Comparison of ENCODE assay signal across 8 mouse cellular contexts in the genomic region with DNA sequence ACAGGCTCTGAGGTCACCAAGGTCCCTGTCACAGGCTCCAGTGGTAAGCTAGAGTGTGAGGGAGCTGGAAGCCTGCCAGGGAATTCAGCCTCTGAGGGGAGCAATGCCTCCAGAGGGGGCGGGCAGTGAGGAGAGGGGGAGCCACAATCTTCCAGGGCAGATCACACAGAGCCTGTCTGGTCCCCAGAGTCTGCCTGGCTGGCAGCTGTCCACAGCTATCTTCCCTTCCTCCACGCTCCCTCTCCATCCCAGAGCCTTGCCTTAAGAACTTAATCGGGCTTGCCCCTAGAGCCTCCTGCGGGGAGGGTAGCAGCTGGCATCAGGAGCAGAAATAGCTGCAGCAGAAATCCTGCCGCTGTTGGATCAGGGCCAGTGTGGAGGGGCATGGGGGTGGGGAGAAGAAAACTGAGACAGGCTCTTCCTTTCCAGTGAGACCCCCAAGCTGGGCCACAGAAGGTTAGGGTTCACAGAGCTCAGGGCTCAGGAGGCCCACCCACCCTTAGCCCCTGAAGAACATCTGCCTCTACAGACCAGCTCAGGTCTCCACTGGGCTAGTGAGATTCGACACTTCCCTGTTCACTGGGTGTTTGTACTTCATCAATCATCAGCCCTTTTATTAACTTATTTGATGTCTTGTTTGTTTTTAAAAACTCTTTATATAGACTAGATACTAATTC. TPM values are rescaled to one million over a fixed set of nuclear protein-coding genes. Genes with fewer than 3 reads are reported as not detected.
DNase-seq lines count a peak whose midpoint lies in the region; ATAC-seq and TF ChIP-seq lines count a peak whose summit lies in the region.

No protein-coding gene starts in this region.

- TF ChIP-seq POLR2A in kidney, adult 2 months (IDR thresholded peaks at IDR 0.05; ENCODE audit: low read depth, low read length) = no peak
- no peak for TF ChIP-seq POLR2A in cerebellum, adult 2 months (IDR thresholded peaks at IDR 0.05; ENCODE audit: borderline replicate concordance, insufficient read depth, low read length)

- no peaks in the 10 kb centered on the region for H3K9me3 ChIP-seq in embryonic facial prominence, embryonic 12.5 days
- H3K9me3 ChIP-seq in hindbrain, embryonic 13.5 days = no peaks in the 10 kb centered on the region

- peak; percentile 16 for DNase-seq in kidney, adult 2 months
- no peak for DNase-seq in kidney, adult 11 months
- peak; percentile 82 for DNase-seq in testis, postnatal 10 days (ENCODE audit: low spot score)
- no peak for DNase-seq in cerebellum, adult 2 months

- peak; percentile 80 for ATAC-seq in embryonic facial prominence, embryonic 12.5 days (ENCODE audit: insufficient number of reproducible peaks, insufficient read depth, low FRiP score, low TSS enrichment)
- peak; percentile 81 for ATAC-seq in hindbrain, embryonic 13.5 days (ENCODE audit: low FRiP score)
- peak; percentile 16; the same call in 1 of the 2 replicates for ATAC-seq in megakaryocyte progenitor cell, adult 5-6 weeks (replicated peaks; ENCODE audit: poor library complexity)
- no peak for ATAC-seq in erythroblast, adult 5-6 weeks (replicated peaks; ENCODE audit: low FRiP score, poor library complexity, severe bottlenecking)

- no peak overlapping the region for H3K27ac ChIP-seq in kidney, adult 2 months (ENCODE audit: insufficient read depth, low read depth, low read length)
- peak overlapping the region; percentile 69 for H3K27ac ChIP-seq in embryonic facial prominence, embryonic 12.5 days
- H3K27ac ChIP-seq in hindbrain, embryonic 13.5 days = peak overlapping the region; percentile 68
- H3K27ac ChIP-seq in cerebellum, adult 2 months (ENCODE audit: insufficient read depth, low read length) = no peak overlapping the region

- TF ChIP-seq CTCF in kidney, adult 2 months (conservative IDR thresholded peaks at IDR 0.05; ENCODE audit: insufficient read depth, insufficient read length, low read depth, low read length) = no peak
- no peak for TF ChIP-seq CTCF in cerebellum, adult 2 months (IDR thresholded peaks at IDR 0.05; ENCODE audit: borderline replicate concordance, insufficient read depth, low read depth, low read length)

- H3K9ac ChIP-seq in embryonic facial prominence, embryonic 12.5 days = no peak overlapping the region
- H3K9ac ChIP-seq in hindbrain, embryonic 13.5 days = no peak overlapping the region

- no peak overlapping the region for H3K4me2 ChIP-seq in embryonic facial prominence, embryonic 12.5 days (replicated peaks)
- H3K4me2 ChIP-seq in hindbrain, embryonic 13.5 days = no peak overlapping the region

- H3K4me1 ChIP-seq in kidney, adult 2 months (ENCODE audit: control insufficient read depth, insufficient read depth, low read length) = no peaks in the 10 kb centered on the region
- H3K4me1 ChIP-seq in embryonic facial prominence, embryonic 12.5 days = peaks cover 29% of the 10 kb centered on the region
- peaks cover 46% of the 10 kb centered on the region for H3K4me1 ChIP-seq in hindbrain, embryonic 13.5 days (replicated peaks)
- H3K4me1 ChIP-seq in cerebellum, adult 2 months (ENCODE audit: control insufficient read depth, insufficient read depth, low read length) = no peaks in the 10 kb centered on the region

- WGBS in kidney, adult 2 months = 31% methylated on average over 6 of the region's 6 CpGs
- WGBS in embryonic facial prominence, embryonic 12.5 days = 28% methylated on average over 6 of the region's 6 CpGs
- 14% methylated on average over 6 of the region's 6 CpGs for WGBS in hindbrain, embryonic 13.5 days
- WGBS in cerebellum, adult 2 months = 12% methylated on average over 6 of the region's 6 CpGs

- no peak overlapping the region for H3K4me3 ChIP-seq in kidney, adult 2 months (ENCODE audit: insufficient read depth, low read depth, low read length)
- H3K4me3 ChIP-seq in embryonic facial prominence, embryonic 12.5 days = no peak overlapping the region
- H3K4me3 ChIP-seq in hindbrain, embryonic 13.5 days = no peak overlapping the region
- no peak overlapping the region for H3K4me3 ChIP-seq in cerebellum, adult 2 months (replicated peaks; ENCODE audit: insufficient read depth, low read depth, low read length)

- no peaks in the 10 kb centered on the region for H3K27me3 ChIP-seq in kidney, adult 2 months (replicated peaks; ENCODE audit: control insufficient read depth, insufficient read depth, low read length)
- H3K27me3 ChIP-seq in embryonic facial prominence, embryonic 12.5 days = 0 out of 2 replicates have a peak, but pooled peaks cover 13% of the 10 kb centered on the region
- peaks cover 11% of the 10 kb centered on the region; the same call in 1 of the 2 replicates for H3K27me3 ChIP-seq in hindbrain, embryonic 13.5 days
- H3K27me3 ChIP-seq in cerebellum, adult 2 months (ENCODE audit: control insufficient read depth, insufficient read depth, low read length) = no peaks in the 10 kb centered on the region

- H3K36me3 ChIP-seq in kidney, adult 2 months (ENCODE audit: control insufficient read depth, insufficient read depth, low read length) = no peaks in the 10 kb centered on the region
- H3K36me3 ChIP-seq in embryonic facial prominence, embryonic 12.5 days = no peaks in the 10 kb centered on the region
- H3K36me3 ChIP-seq in hindbrain, embryonic 13.5 days = no peaks in the 10 kb centered on the region

RNA-seq across cellular contexts. Expression of a gene that starts 4.4 kb away (rescaled TPM):
- 0.41 and 0.88 TPM in 2 replicates for polyA plus RNA-seq in kidney, adult 2 months (2012; rRNA removed)
- polyA plus RNA-seq in embryonic facial prominence, embryonic 12.5 days (2016; fragmentation: Nextera tagmentation; extraction: Ambion mirVana) = 5.2 and 6.0 TPM in 2 replicates
- 4.8 and 6.9 TPM in 2 replicates for polyA plus RNA-seq in hindbrain, embryonic 13.5 days (2015; fragmentation: Nextera tagmentation; extraction: Ambion mirVana)
- total RNA-seq in megakaryocyte progenitor cell, adult 5-6 weeks (2015) = not detected in 2 replicates
- not detected in 2 replicates for total RNA-seq in megakaryocyte progenitor cell, adult 5-6 weeks (2017)
- polyA plus RNA-seq in cerebellum, adult 2 months (2012; rRNA removed) = 0.52 and 1.6 TPM in 2 replicates
- total RNA-seq in erythroblast, adult 5-6 weeks (2015; ENCODE audit: low replicate concordance) = not detected in 2 replicates
- 0.26 TPM in 1 of 2 replicates, not detected in the other for total RNA-seq in erythroblast, adult 5-6 weeks (2017; ENCODE audit: low replicate concordance)

Comparison
In these comparisons a context has a peak if more than half of its experiments do, and no peak if none do; other contexts are left out.
1. DNase-seq: peak in kidney, adult 2 months (single experiment) and testis, postnatal 10 days (single experiment); none in kidney, adult 11 months (single experiment) and cerebellum, adult 2 months (0 of 2).
2. H3K27ac ChIP-seq: peak in embryonic facial prominence, embryonic 12.5 days (single experiment) and hindbrain, embryonic 13.5 days (single experiment); none in kidney, adult 2 months (single experiment) and cerebellum, adult 2 months (single experiment).